Mouse (Mus musculus): ENCODE measurements at regions not wholly inside any gene's neighbourhood (a gene's known extent, or its start where the extent isn't known, plus 50 kb on each side); places are given as distances from the start of the nearest gene placed in this dataset.

DNA sequence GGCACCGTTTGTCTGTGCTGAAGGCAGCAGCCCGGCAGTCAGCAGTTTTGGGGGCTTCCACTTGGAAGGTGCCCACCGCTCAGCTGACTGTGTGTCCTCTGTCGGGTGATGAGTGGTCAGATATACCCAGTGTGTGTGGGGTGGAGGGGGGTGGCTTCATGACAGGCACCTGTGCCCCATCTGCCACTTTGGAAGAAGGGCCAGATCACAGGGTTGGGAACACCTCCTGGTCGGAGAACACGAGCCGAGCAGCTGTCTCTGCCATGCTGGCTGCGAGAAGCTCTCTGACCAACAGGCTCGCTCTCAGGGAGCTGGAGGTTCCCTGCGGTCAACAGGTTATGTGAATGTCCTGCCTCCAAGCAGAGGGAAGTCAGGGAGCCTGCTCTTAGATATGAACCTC lies 121.4 kb downstream of the Sec61b start:
- TF ChIP-seq POLR2A (IDR thresholded peaks at IDR 0.05; ENCODE audit: borderline replicate concordance, extremely low read depth, insufficient read depth, insufficient read length, poor library complexity, severe bottlenecking) (no peak), CTCF (IDR thresholded peaks at IDR 0.05; ENCODE audit: borderline replicate concordance, extremely low read depth, insufficient read depth, insufficient read length) (no peak)

Measured in brain, embryonic 14.5 days (tissue).